Mouse (Mus musculus) c-Kit-positive CD71-positive TER-119-positive erythroid progenitor cells, embryonic 14.5 days (primary cell): ENCODE results near the gene Prkag3.

Experiments
- DNase-seq: peaks from one replicate; pipeline ENCODE4 v3.0.0-alpha.2; 2013; ENCODE audit warnings: low spot score

The Prkag3 gene

DNA sequence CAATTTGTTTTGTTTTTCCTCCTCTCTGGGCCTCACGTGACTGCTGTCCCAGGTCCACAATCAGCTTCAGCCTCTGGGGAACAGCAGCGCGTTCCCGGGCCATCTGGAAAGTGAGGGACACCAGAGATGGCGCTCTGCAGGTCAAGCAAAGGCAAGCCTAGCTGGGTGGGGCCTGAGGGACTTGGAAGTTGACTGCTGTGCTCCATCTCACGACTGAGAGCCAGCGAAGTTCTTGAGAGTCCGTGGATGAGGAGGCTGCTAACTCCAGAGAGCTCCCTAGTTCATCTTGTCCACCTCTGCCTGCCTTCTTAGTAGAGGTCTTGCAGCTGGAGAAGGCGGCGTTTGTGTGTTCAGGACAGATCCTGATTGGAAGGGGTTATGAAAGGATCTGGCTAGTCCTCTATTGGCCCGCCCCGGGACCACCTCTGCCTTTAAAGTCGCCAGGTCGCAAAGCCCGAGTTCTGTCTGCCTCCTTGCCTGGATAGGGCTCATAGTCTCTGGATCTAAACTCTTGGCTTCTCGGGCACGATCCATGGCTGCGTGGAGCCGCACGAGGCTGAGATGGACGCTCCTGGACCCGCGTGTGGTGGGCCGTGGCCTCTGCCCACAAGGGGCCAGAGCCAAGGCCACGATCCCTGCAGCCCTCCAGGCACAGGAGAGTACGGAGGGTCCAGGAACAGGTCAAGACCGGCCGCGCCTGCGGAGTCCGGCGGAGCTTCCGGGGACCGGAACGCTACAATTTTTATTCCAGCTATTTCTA is 35.7 kb downstream of the Prkag3 start, which contains the start of gene Cyp27a1:
Gene Cyp27a1, plus strand, starts transcription at position 476 of the 760 bp plus-strand sequence.
- no peak for DNase-seq

GRCm38 (mm10) chr1:74712461-74713098 is 36.4 kb downstream of the Prkag3 start:
- DNase-seq = no peak

- DNase-seq = no peak
Observed at GRCm38 (mm10) chr1:74712046-74712445, 37.0 kb downstream of the Prkag3 start.

GRCm38 (mm10) chr1:74709566-74709965 is 39.5 kb downstream of the Prkag3 start:
- no peak for DNase-seq

DNA sequence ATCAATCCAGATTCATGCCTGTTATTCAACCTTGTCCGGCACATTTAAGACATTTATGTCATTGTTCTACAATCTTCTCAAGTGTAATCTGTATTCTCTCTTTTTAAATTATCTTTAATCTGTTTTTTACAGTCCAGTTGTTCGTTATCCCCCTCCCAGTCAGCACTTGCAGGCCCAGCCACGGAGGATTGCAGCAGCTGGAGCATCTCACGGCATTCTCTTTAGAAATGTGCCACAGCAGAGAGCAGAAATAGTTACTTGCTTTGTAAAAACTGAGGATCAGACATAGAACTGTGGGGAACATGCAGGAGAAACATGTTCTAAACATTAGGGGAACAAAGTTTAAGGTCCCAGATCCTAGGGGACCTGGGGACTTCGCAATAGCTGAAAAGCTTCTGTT is 44.0 kb downstream of the Prkag3 start:
- no peak for DNase-seq

DNA sequence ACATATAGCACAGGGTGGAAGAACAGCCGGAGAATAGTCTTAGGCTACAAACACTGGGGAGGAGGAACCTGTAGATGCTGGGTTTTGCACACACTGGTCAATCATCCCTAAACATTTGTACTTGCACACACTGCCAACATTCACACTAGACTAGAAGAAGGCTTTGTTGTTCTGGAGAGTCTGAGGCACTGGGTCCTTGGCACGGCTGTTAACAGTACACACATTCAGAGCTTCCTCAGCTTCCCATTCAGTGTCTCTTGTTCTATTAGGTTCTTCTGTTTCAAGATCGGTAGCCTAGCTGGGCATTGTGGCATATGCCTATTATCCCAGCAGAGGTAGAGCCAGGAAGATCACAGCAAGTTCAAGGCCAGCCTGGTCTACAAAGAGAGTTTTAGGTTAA is 44.9 kb downstream of the Prkag3 start:
- no peak for DNase-seq

DNA sequence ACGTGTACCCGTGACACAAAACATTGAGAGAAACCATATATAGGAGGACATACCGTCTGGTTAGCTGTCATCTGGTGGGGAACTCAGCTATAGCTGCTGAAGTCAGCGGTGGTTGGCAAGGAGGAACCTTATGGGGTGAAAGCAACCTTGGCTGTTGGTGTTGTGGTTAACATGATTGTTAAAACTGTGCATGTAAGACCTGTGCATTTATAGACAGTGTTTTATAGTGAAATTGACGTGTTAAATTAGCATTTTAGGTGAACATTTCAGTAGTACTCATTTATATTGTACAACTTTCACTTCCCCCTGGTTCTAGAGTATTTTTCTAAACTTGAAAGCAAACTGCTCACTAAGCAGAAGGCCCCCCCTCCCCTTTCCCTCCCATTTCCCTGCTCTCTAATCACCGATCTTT is 46.9 kb downstream of the Prkag3 start:
- no peak for DNase-seq

DNA sequence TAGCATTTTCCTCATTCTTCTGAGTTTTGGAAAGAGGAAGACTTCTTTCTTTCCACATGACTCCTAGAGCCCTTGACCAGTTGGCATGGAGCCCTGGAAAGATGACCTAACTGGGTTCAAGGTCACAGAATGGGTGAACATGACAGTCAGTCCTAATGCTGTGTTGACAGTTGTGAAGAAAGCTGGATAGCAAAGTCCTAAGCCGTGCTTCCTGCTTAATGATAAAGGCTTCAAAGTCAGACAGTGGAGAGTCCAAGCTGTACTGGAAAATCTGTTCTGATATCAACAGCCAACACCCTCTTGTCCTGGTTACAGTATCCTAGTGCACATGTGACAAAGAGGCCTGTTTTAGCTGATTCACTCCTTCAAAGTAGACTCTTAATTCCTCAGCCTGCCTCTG is 50.2 kb downstream of the Prkag3 start:
- no peak for DNase-seq

DNA sequence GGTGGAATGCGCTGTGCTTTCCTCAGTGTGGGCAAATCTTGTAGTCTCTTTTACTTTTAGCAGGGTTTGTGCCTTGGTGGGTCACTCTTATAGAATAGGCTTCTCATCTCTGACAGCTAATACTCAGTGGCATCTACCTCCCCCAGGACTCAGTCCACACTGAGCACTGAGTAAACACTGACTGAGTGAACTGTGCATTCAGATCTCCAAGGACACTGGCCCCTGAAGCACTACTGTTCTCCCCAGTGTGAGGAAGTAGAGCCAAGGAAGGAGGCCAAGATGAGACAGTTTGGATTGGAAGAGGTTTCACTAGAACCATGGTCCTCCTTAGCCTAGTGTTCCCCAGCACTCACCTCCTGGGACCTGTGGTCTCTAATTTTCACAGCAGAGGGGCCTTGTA is 50.7 kb downstream of the Prkag3 start:
- no peak for DNase-seq

GRCm38 (mm10) chr1:74697416-74697815 is 51.6 kb downstream of the Prkag3 start:
- DNase-seq = no peak

DNA sequence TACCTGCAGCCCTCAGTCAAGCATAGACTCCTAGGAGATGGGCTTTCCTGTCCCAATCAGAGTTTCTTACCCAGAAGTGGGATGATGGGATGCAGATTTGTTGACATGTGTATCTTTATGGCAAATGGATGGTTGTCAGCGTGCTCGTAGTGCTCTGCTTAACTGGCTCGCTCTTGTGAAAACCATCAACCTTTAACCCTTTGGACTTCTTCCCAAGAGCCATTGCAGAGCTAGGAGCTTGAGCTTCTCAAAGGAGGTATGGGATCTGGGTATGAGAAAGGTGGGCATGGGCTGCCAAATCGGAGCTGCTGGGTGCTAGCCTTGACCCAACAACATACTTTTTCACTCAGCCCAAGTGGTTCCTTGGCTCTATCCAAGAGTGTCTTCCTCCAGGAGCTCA is 53.2 kb downstream of the Prkag3 start:
- DNase-seq = no peak

DNA sequence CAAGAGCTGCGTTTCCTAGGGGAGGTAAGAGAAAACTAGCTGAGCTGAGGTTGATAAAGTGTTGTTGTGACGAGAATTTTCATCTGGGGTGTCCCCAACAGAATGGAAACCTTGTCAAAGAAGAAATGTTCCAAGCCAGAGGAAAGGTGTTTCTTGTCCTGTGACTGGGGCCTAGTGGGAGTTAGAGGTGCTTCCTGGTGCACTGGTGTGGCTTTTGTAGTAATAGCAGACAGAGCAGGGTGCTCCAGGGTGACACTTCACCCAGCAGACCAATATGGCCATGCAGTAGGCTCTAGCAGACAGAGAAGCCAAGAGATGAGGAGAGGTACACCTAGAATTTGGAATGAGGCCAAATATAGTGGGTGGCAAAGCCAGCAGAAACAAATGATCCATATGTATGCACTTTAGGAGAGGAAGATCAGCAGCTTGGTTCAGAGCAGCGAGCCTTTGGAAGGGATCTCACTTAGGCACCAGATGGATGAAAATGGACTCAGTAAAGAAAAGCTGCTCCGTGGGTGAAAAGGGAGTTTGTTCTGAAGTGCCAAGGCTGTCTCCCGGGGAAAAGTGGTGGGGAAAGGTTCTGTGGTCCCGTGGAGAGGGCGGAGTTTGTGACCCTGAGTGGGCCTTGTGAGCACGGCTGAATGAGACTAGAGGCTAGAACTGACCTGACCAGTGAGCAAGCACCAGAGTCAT is 55.0 kb downstream of the Prkag3 start:
- no peak for DNase-seq
